Mouse (Mus musculus) lung, postnatal 0 days (tissue): ENCODE measurements around the gene Gm45837.

Source experiments
- CTCF ChIP-seq: IDR thresholded peaks from 2 replicates; pipeline ENCODE4 v1.5.1; 2016; ENCODE audit warnings: antibody characterized with exemption, mild to moderate bottlenecking
- EP300 ChIP-seq: IDR thresholded peaks from 2 replicates; pipeline ENCODE4 v1.6.1; 2016; ENCODE audit warnings: antibody characterized with exemption, mild to moderate bottlenecking, control low read depth

DNA sequence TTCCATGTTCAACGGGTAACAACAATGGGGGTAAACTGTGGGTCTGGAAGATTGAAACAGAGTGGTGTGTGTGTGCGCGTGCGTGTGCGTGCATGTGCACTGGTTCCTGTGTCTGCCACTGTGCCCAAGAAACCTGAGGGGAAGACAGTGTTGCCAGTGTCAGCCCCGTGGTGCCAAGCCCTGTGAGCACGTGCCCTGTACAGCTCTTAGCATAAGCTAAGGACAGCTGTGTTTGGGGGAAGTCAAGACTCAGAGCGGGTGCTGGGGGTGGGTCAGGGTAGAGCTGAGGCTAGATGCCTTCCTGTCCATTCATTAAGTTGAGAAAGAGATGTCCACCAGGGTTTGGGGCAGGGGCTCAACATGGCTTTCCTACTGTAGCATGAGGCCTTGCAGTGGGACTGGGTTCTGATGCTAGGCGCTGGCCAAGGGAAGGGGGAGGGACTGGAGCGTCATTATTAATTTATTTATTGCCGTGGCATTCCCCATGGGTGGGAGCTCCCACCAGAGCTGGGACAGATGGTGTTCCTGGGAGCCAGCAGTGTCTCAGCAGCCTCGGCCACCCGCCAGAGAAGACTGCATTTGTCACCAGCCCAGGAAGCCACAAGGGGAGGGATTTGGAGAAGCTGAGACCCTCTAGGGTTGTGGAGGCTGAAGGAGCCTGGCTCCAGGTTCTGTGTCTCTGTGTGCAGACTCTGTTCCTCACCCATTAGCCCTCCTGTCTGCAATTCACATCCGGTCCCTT is 51.8 kb downstream of the Gm45837 start:
- TF ChIP-seq CTCF (no peak), EP300 (no peak)
